Mouse (Mus musculus) neural tube, embryonic 10.5 days (tissue): Measurements from ENCODE around the gene Drap1.
A peak's percentile ranks its signal among the peaks of the same experiment; 100 is the strongest.

ENCODE experiments used
- DNase-seq: peaks from one replicate; pipeline ENCODE4 v3.0.0-alpha.2; 2017; ENCODE audit warnings: low spot score; ENCODE audit errors: extremely low spot score

Drap1 gene

GRCm38 (mm10) chr19:5424782-5425741 lies at the start of gene Drap1, which contains the start of gene AI837181:
TSS of gene Drap1 (minus strand) at chr19:5424979.
TSS of gene AI837181 (plus strand) at chr19:5425144.
- peak; percentile 97 for DNase-seq

GRCm38 (mm10) chr19:5473720-5474119 lies 48.9 kb upstream of the Drap1 start, which contains the start of gene Efemp2:
TSS of gene Efemp2 (plus strand) at chr19:5473954.
- DNase-seq, result peak; percentile 75

- no peak for DNase-seq
Measured at GRCm38 (mm10) chr19:5472857-5473256, 48.1 kb upstream of the Drap1 start.

GRCm38 (mm10) chr19:5471846-5472245 lies 47.1 kb upstream of the Drap1 start:
- no peak for DNase-seq

- DNase-seq, result no peak
Measured at GRCm38 (mm10) chr19:5468374-5468773, 43.6 kb upstream of the Drap1 start, which contains the start of gene Ctsw. TSS of gene Ctsw (minus strand) at chr19:5468507.

- no peak for DNase-seq
Measured at GRCm38 (mm10) chr19:5466916-5467500, 42.2 kb upstream of the Drap1 start.

GRCm38 (mm10) chr19:5465037-5465436 lies 40.3 kb upstream of the Drap1 start:
- DNase-seq, result no peak

GRCm38 (mm10) chr19:5463791-5464562 lies 39.2 kb upstream of the Drap1 start:
- DNase-seq, result peak; percentile 76

- no peak for DNase-seq
Measured at GRCm38 (mm10) chr19:5463212-5463611, 38.4 kb upstream of the Drap1 start.

- no peak for DNase-seq
Measured at GRCm38 (mm10) chr19:5461411-5461810, 36.6 kb upstream of the Drap1 start.

GRCm38 (mm10) chr19:5460465-5460911 lies 35.7 kb upstream of the Drap1 start, which contains the start of gene Fibp:
TSS of gene Fibp (plus strand) at chr19:5460615.
- DNase-seq, result peak; percentile 95

GRCm38 (mm10) chr19:5459896-5460295 lies 35.1 kb upstream of the Drap1 start:
- no peak for DNase-seq

- DNase-seq, result no peak
Measured at GRCm38 (mm10) chr19:5459019-5459418, 34.2 kb upstream of the Drap1 start.

- no peak for DNase-seq
Measured at GRCm38 (mm10) chr19:5457746-5458442, 33.1 kb upstream of the Drap1 start, which contains the start of gene Ccdc85b. TSS of gene Ccdc85b (minus strand) at chr19:5457894.

- peak; percentile 95 for DNase-seq
Measured at GRCm38 (mm10) chr19:5456922-5457745, 32.4 kb upstream of the Drap1 start.

GRCm38 (mm10) chr19:5456241-5456921 lies 31.6 kb upstream of the Drap1 start:
- peak; percentile 24 for DNase-seq

GRCm38 (mm10) chr19:5455568-5455967 lies 30.8 kb upstream of the Drap1 start:
- DNase-seq, result no peak

GRCm38 (mm10) chr19:5455037-5455436 lies 30.3 kb upstream of the Drap1 start:
- DNase-seq, result no peak

- DNase-seq, result no peak
Measured at GRCm38 (mm10) chr19:5451766-5452165, 27.0 kb upstream of the Drap1 start.
